Mouse (Mus musculus) limb, embryonic 13.5 days (tissue): ENCODE measurements at regions not wholly inside any gene's neighbourhood (a gene's known extent, or its start where the extent isn't known, plus 50 kb on each side); places are given as distances from the start of the nearest gene placed in this dataset.
A peak's percentile ranks its signal among the peaks of the same experiment; 100 is the strongest.

ENCODE experiments used
- ATAC-seq: fragments of 200-750 bp; cut with Nextera tagmentation; 2 replicates; pipeline ENCODE4 v1.8.0; 2017; ENCODE audit warnings: low read depth, moderate number of reproducible peaks, moderate TSS enrichment; ENCODE audit not compliant: low FRiP score
- H3K27ac ChIP-seq: fragments of 300-500 bp; sonication (generic); 2 replicates; pipeline ENCODE4 v1.5.1; 2015; ENCODE audit warnings: inconsistent platforms, mild to moderate bottlenecking, moderate library complexity
- H3K27me3 ChIP-seq: fragments of 300-500 bp; sonication (generic); 2 replicates; pipeline ENCODE4 v1.6.1; 2015; ENCODE audit warnings: mild to moderate bottlenecking, inconsistent platforms
- H3K36me3 ChIP-seq: fragments of 300-500 bp; sonication (generic); 2 replicates; pipeline ENCODE4 v1.6.1; 2015; ENCODE audit warnings: inconsistent platforms, mild to moderate bottlenecking, moderate library complexity
- H3K4me1 ChIP-seq: fragments of 300-500 bp; sonication (generic); 2 replicates; pipeline ENCODE4 v1.6.1; 2015; ENCODE audit warnings: inconsistent platforms
- H3K4me2 ChIP-seq: fragments of 300-500 bp; sonication (generic); replicated peaks from 2 replicates; pipeline ENCODE4 v1.6.1; 2015; ENCODE audit warnings: inconsistent platforms, mild to moderate bottlenecking, moderate library complexity
- H3K4me3 ChIP-seq: fragments of 300-500 bp; sonication (generic); 2 replicates; pipeline ENCODE4 v1.5.1; 2015; ENCODE audit warnings: moderate library complexity, mild to moderate bottlenecking, inconsistent platforms
- H3K9ac ChIP-seq: fragments of 300-500 bp; sonication (generic); 2 replicates; pipeline ENCODE4 v1.6.1; 2015; ENCODE audit warnings: mild to moderate bottlenecking, inconsistent platforms
- H3K9me3 ChIP-seq: fragments of 300-500 bp; sonication (generic); 2 replicates; pipeline ENCODE4 v1.6.1; 2016; ENCODE audit warnings: inconsistent platforms
- WGBS: fragments of 180-500 bp; shearing (Covaris S2); methylation state at CpG from one replicate; pipeline ENCODE4 v1.1.7; 2015; 5-methylcytosine and 5-hydroxymethylcytosine counted together

- 47% methylated on average over 7 of the region's 7 CpGs for WGBS
Observed at GRCm38 (mm10) chr13:97524847-97525434, 235.5 kb downstream of the Gm10260 start.

GRCm38 (mm10) chr13:97523523-97524412, 236.7 kb downstream of the Gm10260 start:
- H3K4me3 ChIP-seq = no peak overlapping the region
- H3K9ac ChIP-seq = no peak overlapping the region; the same call in 1 of the 2 replicates
- peaks cover 23% of the 10 kb centered on the region for H3K4me1 ChIP-seq
- H3K27me3 ChIP-seq = no peaks in the 10 kb centered on the region
- no peaks in the 10 kb centered on the region for H3K36me3 ChIP-seq
- no peaks in the 10 kb centered on the region for H3K9me3 ChIP-seq
- 22% methylated on average over 19 of the region's 19 CpGs for WGBS
- H3K4me2 ChIP-seq = peak overlapping the region; percentile 41
- peak overlapping the region; percentile 49 for H3K27ac ChIP-seq
- ATAC-seq = no peak

More at GRCm38 (mm10) chr13:97524847-97525434, 235.5 kb downstream of the Gm10260 start:
- Histone ChIP-seq H3K36me3 (no peaks in the 10 kb centered on the region), H3K4me2 (no peak overlapping the region), H3K9ac (no peak overlapping the region), H3K9me3 (no peaks in the 10 kb centered on the region), H3K27me3 (no peaks in the 10 kb centered on the region), H3K4me1 (peaks cover 28% of the 10 kb centered on the region), H3K27ac (no peak overlapping the region), H3K4me3 (no peak overlapping the region)
- ATAC-seq = no peak

DNA sequence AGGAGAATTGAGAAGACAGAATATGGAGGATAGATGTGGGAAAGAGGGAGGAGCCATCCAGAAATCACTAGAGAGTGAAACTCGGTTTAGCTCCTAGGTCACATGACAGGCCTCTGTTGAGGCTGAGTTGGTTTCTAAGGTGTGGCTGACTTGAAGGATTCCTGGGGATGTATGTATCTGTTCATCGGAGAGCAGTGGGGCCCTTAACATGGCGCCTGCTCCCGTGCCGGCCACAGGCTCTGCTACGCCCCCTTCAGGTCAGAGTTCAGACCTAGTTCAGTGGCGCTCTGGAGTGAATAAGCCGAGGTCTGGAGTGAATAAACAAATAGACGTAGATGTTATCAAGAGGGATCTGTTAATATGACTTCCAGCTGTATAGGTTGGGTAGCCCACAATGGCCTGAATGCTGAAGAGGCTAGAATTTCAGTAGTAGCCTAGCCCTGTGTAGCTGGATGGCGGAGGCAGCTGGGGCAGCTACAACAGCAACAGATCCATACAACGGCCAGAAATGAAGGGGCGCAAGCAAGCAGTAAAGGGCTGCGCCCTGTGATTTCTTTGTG, 239.4 kb downstream of the Gm10260 start:
- no peak for ATAC-seq
- no peaks in the 10 kb centered on the region for H3K9me3 ChIP-seq
- peaks cover 23% of the 10 kb centered on the region for H3K4me1 ChIP-seq
- no peaks in the 10 kb centered on the region for H3K36me3 ChIP-seq
- no peak overlapping the region for H3K4me3 ChIP-seq
- 74% methylated on average over 13 of the region's 13 CpGs for WGBS
- H3K4me2 ChIP-seq = no peak overlapping the region
- H3K9ac ChIP-seq = no peak overlapping the region
- H3K27me3 ChIP-seq = no peaks in the 10 kb centered on the region
- no peak overlapping the region for H3K27ac ChIP-seq

- Histone ChIP-seq H3K9ac (no peak overlapping the region), H3K4me2 (no peak overlapping the region), H3K9me3 (no peaks in the 10 kb centered on the region), H3K36me3 (no peaks in the 10 kb centered on the region), H3K4me1 (peaks cover 18% of the 10 kb centered on the region), H3K27me3 (no peaks in the 10 kb centered on the region), H3K27ac (no peak overlapping the region), H3K4me3 (no peak overlapping the region)
- 93% methylated on average over 4 of the region's 4 CpGs for WGBS
- ATAC-seq = no peak
Observed at GRCm38 (mm10) chr13:97516731-97517130, 243.7 kb downstream of the Gm10260 start.

GRCm38 (mm10) chr13:97514421-97515066, 245.9 kb downstream of the Gm10260 start:
- no peak overlapping the region for H3K4me3 ChIP-seq
- WGBS = 42% methylated on average over 21 of the region's 21 CpGs

DNA sequence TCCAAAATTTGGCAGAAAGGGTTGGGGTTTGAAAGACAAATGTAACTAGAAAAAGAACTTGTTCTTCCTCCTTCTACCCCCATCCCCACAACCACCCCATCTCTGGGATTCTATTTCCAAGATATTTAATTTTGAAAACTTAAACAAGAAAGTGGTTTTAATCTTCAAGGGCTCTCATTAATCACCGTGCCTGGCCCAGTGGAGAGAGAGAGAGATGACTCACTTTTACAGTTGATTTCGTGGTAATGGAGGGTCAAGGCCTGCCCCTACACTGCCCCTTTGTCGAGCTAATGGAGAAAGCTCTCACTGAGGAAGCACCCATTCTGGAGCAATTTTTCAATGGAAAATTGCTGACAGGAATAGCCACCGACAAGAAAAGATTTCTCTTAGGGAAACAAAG, 247.9 kb downstream of the Gm10260 start:
- Histone ChIP-seq H3K4me3 (no peak overlapping the region), H3K4me2 (no peak overlapping the region), H3K36me3 (no peaks in the 10 kb centered on the region), H3K9me3 (no peaks in the 10 kb centered on the region), H3K27me3 (no peaks in the 10 kb centered on the region), H3K4me1 (peaks cover 23% of the 10 kb centered on the region), H3K9ac (no peak overlapping the region), H3K27ac (no peak overlapping the region)
- 71% methylated on average over 4 of the region's 4 CpGs for WGBS
- no peak for ATAC-seq

More at GRCm38 (mm10) chr13:97514421-97515066, 245.9 kb downstream of the Gm10260 start:
- H3K4me2 ChIP-seq = peak overlapping the region; percentile 52
- H3K9me3 ChIP-seq = no peaks in the 10 kb centered on the region
- no peak overlapping the region for H3K27ac ChIP-seq
- peak; percentile 76 for ATAC-seq
- H3K4me1 ChIP-seq = peaks cover 23% of the 10 kb centered on the region
- H3K36me3 ChIP-seq = no peaks in the 10 kb centered on the region
- no peak overlapping the region for H3K9ac ChIP-seq
- no peaks in the 10 kb centered on the region for H3K27me3 ChIP-seq

GRCm38 (mm10) chr13:97510431-97511261, 249.8 kb downstream of the Gm10260 start:
- Histone ChIP-seq H3K4me2 (no peak overlapping the region), H3K27me3 (no peaks in the 10 kb centered on the region), H3K36me3 (no peaks in the 10 kb centered on the region), H3K9ac (no peak overlapping the region), H3K4me1 (peaks cover 28% of the 10 kb centered on the region), H3K27ac (no peak overlapping the region), H3K9me3 (no peaks in the 10 kb centered on the region), H3K4me3 (no peak overlapping the region)
- WGBS = 62% methylated on average over 10 of the region's 10 CpGs
- no peak for ATAC-seq

- no peak overlapping the region for H3K27ac ChIP-seq
- ATAC-seq = no peak
- no peak overlapping the region for H3K4me2 ChIP-seq
- H3K27me3 ChIP-seq = no peaks in the 10 kb centered on the region; the same call in 1 of the 2 replicates
- H3K9ac ChIP-seq = no peak overlapping the region
- no peaks in the 10 kb centered on the region for H3K9me3 ChIP-seq
- 94% methylated on average over 5 of the region's 5 CpGs for WGBS
- H3K36me3 ChIP-seq = no peaks in the 10 kb centered on the region
- peaks cover 5% of the 10 kb centered on the region for H3K4me1 ChIP-seq
- H3K4me3 ChIP-seq = no peak overlapping the region
Observed at GRCm38 (mm10) chr13:97504949-97505348, 255.5 kb downstream of the Gm10260 start.

DNA sequence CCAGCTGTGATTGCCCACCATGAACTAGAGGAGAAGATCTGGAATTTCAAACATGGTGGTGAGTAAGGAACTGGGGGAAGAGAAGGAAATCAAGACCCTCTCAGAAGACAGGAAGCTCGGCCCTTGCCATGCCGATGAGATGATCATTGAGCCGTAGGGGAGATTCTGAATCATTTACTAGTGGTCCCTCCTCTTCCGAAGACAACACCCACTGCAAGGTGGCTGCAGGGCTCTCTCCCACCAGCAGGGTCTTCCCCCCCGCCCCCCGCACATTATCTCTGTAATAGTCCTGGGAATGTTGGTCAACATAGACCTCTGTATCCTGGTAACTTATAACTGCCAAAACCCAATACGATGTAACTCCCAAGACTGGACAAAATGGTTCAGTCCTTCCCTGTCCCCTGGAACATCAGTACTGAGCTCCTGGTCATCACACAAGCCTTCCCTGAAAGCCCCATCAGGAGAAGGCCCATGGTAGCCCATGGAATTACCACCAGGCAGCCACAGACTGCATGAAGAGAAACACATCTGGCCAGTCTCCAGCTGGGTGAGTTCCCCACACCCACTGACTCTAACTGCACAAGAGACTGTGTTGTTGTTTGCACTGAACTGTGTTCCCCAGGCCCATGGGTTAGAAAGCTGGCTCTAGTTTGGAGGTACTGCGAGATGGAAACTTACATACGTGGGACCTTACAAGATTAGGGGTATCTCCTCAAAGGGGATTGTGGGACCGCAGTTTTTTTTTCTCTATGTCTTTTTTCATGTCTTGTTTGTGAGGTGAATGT, 256.3 kb downstream of the Gm10260 start:
- Histone ChIP-seq H3K36me3 (no peaks in the 10 kb centered on the region), H3K27me3 (no peaks in the 10 kb centered on the region; the same call in 1 of the 2 replicates), H3K9ac (no peak overlapping the region), H3K4me2 (no peak overlapping the region), H3K4me3 (no peak overlapping the region), H3K9me3 (no peaks in the 10 kb centered on the region), H3K27ac (no peak overlapping the region), H3K4me1 (peaks cover 5% of the 10 kb centered on the region)
- 96% methylated on average over 10 of the region's 10 CpGs for whole genome bisulfite sequencing
- ATAC-seq = no peak

GRCm38 (mm10) chr13:97503391-97503790, 257.0 kb downstream of the Gm10260 start:
- H3K9me3 ChIP-seq = no peaks in the 10 kb centered on the region
- peaks cover 5% of the 10 kb centered on the region for H3K4me1 ChIP-seq
- no peak for ATAC-seq
- H3K36me3 ChIP-seq = no peaks in the 10 kb centered on the region
- H3K27ac ChIP-seq = no peak overlapping the region
- H3K4me3 ChIP-seq = no peak overlapping the region
- 77% methylated on average over 5 of the region's 5 CpGs for WGBS
- H3K27me3 ChIP-seq = no peaks in the 10 kb centered on the region; the same call in 1 of the 2 replicates
- no peak overlapping the region for H3K9ac ChIP-seq
- H3K4me2 ChIP-seq = no peak overlapping the region

GRCm38 (mm10) chr13:97500155-97500554, 259.2 kb downstream of the Enc1 start:
- Histone ChIP-seq H3K4me1 (no peaks in the 10 kb centered on the region), H3K9me3 (no peaks in the 10 kb centered on the region), H3K27me3 (no peaks in the 10 kb centered on the region; the same call in 1 of the 2 replicates), H3K4me3 (no peak overlapping the region), H3K9ac (no peak overlapping the region), H3K36me3 (no peaks in the 10 kb centered on the region), H3K4me2 (no peak overlapping the region), H3K27ac (no peak overlapping the region)
- no peak for ATAC-seq
- WGBS = 84% methylated on average over 8 of the region's 8 CpGs
